ENCODE assay signal across 25 mouse cellular contexts in the genomic region with DNA sequence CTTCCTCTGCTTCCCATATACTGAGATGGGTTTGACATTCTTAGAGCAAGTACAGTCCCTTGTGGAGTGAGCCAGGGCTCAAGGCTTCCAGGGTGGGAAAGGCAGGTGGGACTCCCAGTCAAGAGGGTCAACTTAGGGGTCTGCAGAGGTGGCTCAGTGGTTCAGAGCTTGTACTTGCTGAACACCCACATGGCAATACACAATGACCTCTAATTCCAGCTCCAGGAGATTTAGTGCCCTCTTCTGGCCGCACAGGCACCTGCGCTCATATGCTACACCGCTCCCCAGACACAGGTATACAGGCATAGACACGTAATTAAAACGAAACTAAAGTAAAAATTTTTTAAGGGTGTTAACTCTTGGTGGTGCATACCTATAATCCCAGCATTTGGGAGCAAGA. TPM values are rescaled to one million over a fixed set of nuclear protein-coding genes. Genes with fewer than 3 reads are reported as not detected.
DNase-seq lines count a peak whose midpoint lies in the region; ATAC-seq and TF ChIP-seq lines count a peak whose summit lies in the region.
"Had no signal": no experiment of that assay in that cellular context is flagged by ENCODE, and none has a peak within 500 bp of the region (broad histone marks: within the 10 kb centered on the region; RNA-seq: fewer than 3 reads in every experiment).

No protein-coding gene starts in this region.

- no peaks in the 10 kb centered on the region for H3K36me3 ChIP-seq in heart, embryonic 12.5 days
- H3K36me3 ChIP-seq in lung, postnatal 0 days (ENCODE audit: insufficient read depth, low read length) = no peaks in the 10 kb centered on the region
- H3K36me3 ChIP-seq: embryonic facial prominence, embryonic 10.5 days; heart, embryonic 10.5 days; limb, embryonic 12.5 days; liver, embryonic 15.5 days; midbrain, embryonic 15.5 days had no signal

- no peak for ATAC-seq in heart, embryonic 12.5 days (ENCODE audit: insufficient number of reproducible peaks, low FRiP score)
- ATAC-seq in lung, postnatal 0 days = no peak
- ATAC-seq: activated CD4-positive, CD25-positive, alpha-beta regulatory T cell, adult 4 months; midbrain, embryonic 15.5 days had no signal

- TF ChIP-seq EP300 in lung, postnatal 0 days (IDR thresholded peaks at IDR 0.05) = no peak

- no peak overlapping the region for H3K4me3 ChIP-seq in heart, embryonic 12.5 days
- no peak overlapping the region for H3K4me3 ChIP-seq in lung, postnatal 0 days (ENCODE audit: low read depth, low read length)
- H3K4me3 ChIP-seq: embryonic facial prominence, embryonic 10.5 days; heart, embryonic 10.5 days; limb, embryonic 12.5 days; liver, embryonic 15.5 days; megakaryocyte, embryonic 14.5 days; midbrain, embryonic 15.5 days had no signal

- no peaks in the 10 kb centered on the region for H3K9me3 ChIP-seq in heart, embryonic 12.5 days (replicated peaks)
- no peaks in the 10 kb centered on the region for H3K9me3 ChIP-seq in lung, postnatal 0 days (ENCODE audit: low read length)
- H3K9me3 ChIP-seq: heart, embryonic 10.5 days; limb, embryonic 12.5 days; liver, embryonic 15.5 days; megakaryocyte, embryonic 14.5 days; midbrain, embryonic 15.5 days had no signal

- H3K4me1 ChIP-seq in heart, embryonic 12.5 days (replicated peaks) = peaks cover 30% of the 10 kb centered on the region
- no peaks in the 10 kb centered on the region for H3K4me1 ChIP-seq in lung, postnatal 0 days (ENCODE audit: insufficient read depth, low read depth, low read length)
- H3K4me1 ChIP-seq: midbrain, embryonic 15.5 days had no signal

- no peak overlapping the region for H3K9ac ChIP-seq in heart, embryonic 12.5 days
- H3K9ac ChIP-seq in lung, postnatal 0 days (replicated peaks; ENCODE audit: low read depth) = no peak overlapping the region
- H3K9ac ChIP-seq: limb, embryonic 12.5 days; liver, embryonic 15.5 days; midbrain, embryonic 15.5 days had no signal

- TF ChIP-seq CTCF in lung, postnatal 0 days (IDR thresholded peaks at IDR 0.05) = peak; percentile 32

- no peak overlapping the region for H3K4me2 ChIP-seq in heart, embryonic 12.5 days
- H3K4me2 ChIP-seq in lung, postnatal 0 days (replicated peaks; ENCODE audit: low read depth, low read length) = no peak overlapping the region
- H3K4me2 ChIP-seq: limb, embryonic 12.5 days; liver, embryonic 15.5 days; midbrain, embryonic 15.5 days had no signal

- H3K27me3 ChIP-seq in heart, embryonic 12.5 days (replicated peaks) = no peaks in the 10 kb centered on the region
- no peaks in the 10 kb centered on the region for H3K27me3 ChIP-seq in lung, postnatal 0 days (replicated peaks; ENCODE audit: insufficient read depth, low read length)
- H3K27me3 ChIP-seq: limb, embryonic 12.5 days; midbrain, embryonic 15.5 days had no signal

- DNase-seq in heart, adult 11 months = peak; percentile 87
- DNase-seq in lung, postnatal 0 days (ENCODE audit: low spot score) = peak; percentile 6
- no peak for DNase-seq in lung, postnatal 4 days
- peak; percentile 51 for DNase-seq in R1 (ENCODE audit: low read depth, low spot score)
- peak; percentile 26 for DNase-seq in naive thymus-derived CD4-positive, alpha-beta T cell, adult 2 months (ENCODE audit: low read depth)
- DNase-seq in adrenal gland, adult 8-10 months = no peak
- no peak for DNase-seq in gastrocnemius, adult 8-10 months (ENCODE audit: low spot score in 2 of 2)
- DNase-seq: cerebellum, adult 2 months; gastrocnemius, postnatal 25 days; heart, postnatal 10 days; kidney, adult 8-10 months; kidney, postnatal 36 days; lung, postnatal 10 days; right cerebral cortex, postnatal 25 days had no signal

- no peak overlapping the region for H3K27ac ChIP-seq in heart, embryonic 12.5 days (ENCODE audit: poor library complexity, severe bottlenecking)
- H3K27ac ChIP-seq in lung, postnatal 0 days (ENCODE audit: low read length) = no peak overlapping the region
- H3K27ac ChIP-seq: embryonic facial prominence, embryonic 10.5 days; heart, embryonic 10.5 days; limb, embryonic 12.5 days; liver, embryonic 15.5 days; midbrain, embryonic 15.5 days had no signal

- 93% methylated on average over 5 of the region's 5 CpGs for WGBS in heart, embryonic 12.5 days
- 93% methylated on average over 5 of the region's 5 CpGs for WGBS in lung, postnatal 0 days

RNA-seq across cellular contexts. Expression of a gene that starts 30.5 kb away (rescaled TPM):
- polyA plus RNA-seq in heart, embryonic 12.5 days (2016; fragmentation: Nextera tagmentation; extraction: Ambion mirVana) = 0.73 and 0.83 TPM in 2 replicates
- polyA plus RNA-seq in lung, postnatal 0 days (2015; fragmentation: Nextera tagmentation; extraction: Ambion mirVana) = 74.9 and 82.4 TPM in 2 replicates
- under 1 TPM; 0.49 to 0.91 (median 0.71) TPM for total RNA-seq in adrenal gland, adult 8-10 months (2022)
- not detected for total RNA-seq in gastrocnemius, adult 8-10 months (2022)
- total RNA-seq: common myeloid progenitor, adult 5-6 weeks had no signal

RNA-seq across cellular contexts. Expression of a gene that starts 39.4 kb away (rescaled TPM):
- 46.6 and 49.7 TPM in 2 replicates for polyA plus RNA-seq in heart, embryonic 12.5 days (2016; fragmentation: Nextera tagmentation; extraction: Ambion mirVana)
- 73.1 and 74.2 TPM in 2 replicates for polyA plus RNA-seq in lung, postnatal 0 days (2015; fragmentation: Nextera tagmentation; extraction: Ambion mirVana)
- total RNA-seq in adrenal gland, adult 8-10 months (2022) = 10 to 100 TPM; 31.4 to 48.9 (median 37.0) TPM
- total RNA-seq in gastrocnemius, adult 8-10 months (2022) = 10 to 100 TPM; 28.6 to 35.4 (median 31.8) TPM

RNA-seq across cellular contexts. Expression of a gene that starts 46.5 kb away (rescaled TPM):
- polyA plus RNA-seq in heart, embryonic 12.5 days (2016; fragmentation: Nextera tagmentation; extraction: Ambion mirVana) = 7.0 and 7.5 TPM in 2 replicates
- polyA plus RNA-seq in lung, postnatal 0 days (2015; fragmentation: Nextera tagmentation; extraction: Ambion mirVana) = 19.6 and 26.3 TPM in 2 replicates
- total RNA-seq in adrenal gland, adult 8-10 months (2022) = 1 to 10 TPM; 7.0 to 9.8 (median 8.1) TPM
- 1 to 10 TPM; 1.1 to 3.4 (median 2.5) TPM for total RNA-seq in gastrocnemius, adult 8-10 months (2022)
- total RNA-seq: CH12.LX had no signal
- polyA plus RNA-seq: activated CD4-positive, CD25-positive, alpha-beta regulatory T cell, adult 4 months; forebrain, embryonic 11.5 days had no signal

Comparison
In these comparisons a context has a peak if more than half of its experiments do, and no peak if none do; other contexts are left out.
1. DNase-seq: peak in heart, adult 11 months (single experiment), lung, postnatal 0 days (single experiment), R1 (single experiment) and naive thymus-derived CD4-positive, alpha-beta T cell, adult 2 months (single experiment); none in lung, postnatal 4 days (0 of 2), adrenal gland, adult 8-10 months (single experiment) and gastrocnemius, adult 8-10 months (0 of 2).